Mouse (Mus musculus): ENCODE measurements around the gene Cbfa2t2. TPM values are rescaled to one million over a fixed set of nuclear protein-coding genes. Genes with fewer than 3 reads are reported as not detected.
A peak's percentile ranks its signal among the peaks of the same experiment; 100 is the strongest.

The Cbfa2t2 gene
- total RNA-seq, 2 experiments from 2014 or later, result 54.6 to 57.5 TPM

- DNase-seq (ENCODE audit: low spot score in 2 of 2), result peak in 1 of 2 experiments; percentile 50
- intact Hi-C loops (cut with DNase I), result no loop called here
Measured at GRCm38 (mm10) chr2:154517424-154517823, 81.1 kb downstream of the Cbfa2t2 start.

GRCm38 (mm10) chr2:154521449-154521848, 85.2 kb downstream of the Cbfa2t2 start:
- DNase-seq (ENCODE audit: low spot score in 2 of 2), result no peak
- intact Hi-C loops (cut with DNase I), result no loop called here

- intact Hi-C loops (cut with DNase I), result no loop called here
- DNase-seq (ENCODE audit: low spot score in 2 of 2), result no peak
Measured at GRCm38 (mm10) chr2:154522334-154522733, 86.1 kb downstream of the Cbfa2t2 start.

GRCm38 (mm10) chr2:154525285-154525684, 89.0 kb downstream of the Cbfa2t2 start:
- intact Hi-C loops (cut with DNase I), result loop anchor here (1.0 kb wide), 1 partner anchor 146 kb away; no protein-coding TSS in a partner anchor
- DNase-seq (ENCODE audit: low spot score in 2 of 2), result peak; percentile 58 to 89

- no peak for DNase-seq (ENCODE audit: low spot score in 2 of 2)
- intact Hi-C loops (cut with DNase I), result no loop called here
Measured at GRCm38 (mm10) chr2:154526531-154526930, 90.2 kb downstream of the Cbfa2t2 start.

GRCm38 (mm10) chr2:154532888-154533287, 96.6 kb downstream of the Cbfa2t2 start:
- intact Hi-C loops (cut with DNase I), result no loop called here
- no peak for DNase-seq (ENCODE audit: low spot score in 2 of 2)

- intact Hi-C loops (cut with DNase I), result loop anchor here (5.0 kb wide), 1 partner anchor 97 kb away; the partner anchor contains the start of gene Cbfa2t2
- no peak for DNase-seq (ENCODE audit: low spot score in 2 of 2)
Measured at GRCm38 (mm10) chr2:154534704-154535270, 98.5 kb downstream of the Cbfa2t2 start.

GRCm38 (mm10) chr2:154538310-154538709, 102.0 kb downstream of the Cbfa2t2 start:
- peak in 1 of 2 experiments; percentile 92 for DNase-seq (ENCODE audit: low spot score in 2 of 2)
- intact Hi-C loops (cut with DNase I), result loop anchor here (1.0 to 5.0 kb wide), 3 partner anchors 46 to 159 kb away; partner anchors contain the start of gene Cbfa2t2

- intact Hi-C loops (cut with DNase I), result loop anchor here (1.0 to 5.0 kb wide), 4 partner anchors 46 to 159 kb away; partner anchors contain the start of gene Cbfa2t2
- no peak for DNase-seq (ENCODE audit: low spot score in 2 of 2)
Measured at GRCm38 (mm10) chr2:154538710-154539109, 102.4 kb downstream of the Cbfa2t2 start.

GRCm38 (mm10) chr2:154539720-154540119, 103.4 kb downstream of the Cbfa2t2 start:
- intact Hi-C loops (cut with DNase I), result loop anchor here (1.0 to 5.0 kb wide), 2 partner anchors 102 to 122 kb away; partner anchors contain the start of gene Cbfa2t2
- peak in 1 of 2 experiments; percentile 79 for DNase-seq (ENCODE audit: low spot score in 2 of 2)

- intact Hi-C loops (cut with DNase I), result no loop called here
- no peak for DNase-seq (ENCODE audit: low spot score in 2 of 2)
Measured at GRCm38 (mm10) chr2:154541630-154542029, 105.3 kb downstream of the Cbfa2t2 start.

- intact Hi-C loops (cut with DNase I), result no loop called here
- DNase-seq (ENCODE audit: low spot score in 2 of 2), result peak in 1 of 2 experiments; percentile 80
Measured at GRCm38 (mm10) chr2:154543567-154544347, 107.5 kb downstream of the Cbfa2t2 start.

GRCm38 (mm10) chr2:154546711-154547110, 110.4 kb downstream of the Cbfa2t2 start, which contains the start of gene 1700003F12Rik:
TSS of gene 1700003F12Rik (plus strand) at chr2:154547085.
- DNase-seq (ENCODE audit: low spot score in 2 of 2), result no peak
- intact Hi-C loops (cut with DNase I), result no loop called here

- intact Hi-C loops (cut with DNase I), result no loop called here
- DNase-seq (ENCODE audit: low spot score in 2 of 2), result no peak
Measured at GRCm38 (mm10) chr2:154548688-154549087, 112.4 kb downstream of the Cbfa2t2 start.

- DNase-seq (ENCODE audit: low spot score in 2 of 2), result peak in 1 of 2 experiments; percentile 62
- intact Hi-C loops (cut with DNase I), result no loop called here
Measured at GRCm38 (mm10) chr2:154549127-154549885, 113.0 kb downstream of the Cbfa2t2 start.

- intact Hi-C loops (cut with DNase I), result no loop called here
- no peak for DNase-seq (ENCODE audit: low spot score in 2 of 2)
Measured at GRCm38 (mm10) chr2:154549886-154550189, 113.6 kb downstream of the Cbfa2t2 start.

- intact Hi-C loops (cut with DNase I), result no loop called here
- DNase-seq (ENCODE audit: low spot score in 2 of 2), result no peak
Measured at GRCm38 (mm10) chr2:154550937-154551336, 114.7 kb downstream of the Cbfa2t2 start.

GRCm38 (mm10) chr2:154551476-154551875, 115.2 kb downstream of the Cbfa2t2 start, which contains the start of gene Actl10:
TSS of gene Actl10 (plus strand) at chr2:154551776.
- intact Hi-C loops (cut with DNase I), result no loop called here
- DNase-seq (ENCODE audit: low spot score in 2 of 2), result no peak

- DNase-seq (ENCODE audit: low spot score in 2 of 2), result no peak
- intact Hi-C loops (cut with DNase I), result no loop called here
Measured at GRCm38 (mm10) chr2:154551927-154552326, 115.6 kb downstream of the Cbfa2t2 start.

GRCm38 (mm10) chr2:154552424-154552907, 116.2 kb downstream of the Cbfa2t2 start:
- intact Hi-C loops (cut with DNase I), result no loop called here
- DNase-seq (ENCODE audit: low spot score in 2 of 2), result peak in 1 of 2 experiments; percentile 70
